Mouse (Mus musculus): Measurements from ENCODE around the gene Xpo6. TPM values are rescaled to one million over a fixed set of nuclear protein-coding genes. Genes with fewer than 3 reads are reported as not detected.
A peak's percentile ranks its signal among the peaks of the same experiment; 100 is the strongest.

Gene Xpo6
- polyA plus RNA-seq, 1 experiment from 2014 or later = 51.9 TPM

DNA sequence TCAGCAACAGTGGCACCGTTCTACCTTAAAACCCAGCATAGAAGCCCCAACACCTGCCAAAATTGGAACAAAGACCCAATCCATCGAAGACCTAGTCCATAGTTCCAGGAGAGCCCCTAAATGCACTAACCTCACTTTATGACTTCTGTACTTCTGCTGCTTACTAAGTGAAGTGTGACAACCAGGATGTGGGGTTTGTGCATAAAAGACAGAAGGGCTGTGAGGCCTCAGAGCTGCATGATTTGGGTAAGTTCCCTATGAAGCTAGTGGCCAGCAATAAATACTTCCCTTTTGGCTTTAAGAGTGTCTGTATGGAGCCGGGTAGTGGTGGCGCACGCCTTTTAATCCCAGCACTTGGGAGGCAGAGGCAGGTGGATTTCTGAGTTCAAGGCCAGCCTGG lies 10.6 kb upstream of the Xpo6 start:
- H3K4me1 ChIP-seq (replicated peaks; ENCODE audit: control insufficient read depth, insufficient read depth, low read length) = no peaks in the 10 kb centered on the region
- no peak overlapping the region for H3K27ac ChIP-seq (ENCODE audit: low read length)
- no peaks in the 10 kb centered on the region for H3K36me3 ChIP-seq (ENCODE audit: control insufficient read depth, insufficient read depth)
- H3K9ac ChIP-seq (replicated peaks; ENCODE audit: low read depth, low read length) = no peak overlapping the region
- H3K4me2 ChIP-seq (ENCODE audit: low read length) = no peak overlapping the region
- 88% methylated on average over 5 of the region's 5 CpGs for WGBS
- no peak overlapping the region for H3K4me3 ChIP-seq (replicated peaks; ENCODE audit: low read length)
- H3K9me3 ChIP-seq (ENCODE audit: control insufficient read depth, low read length) = no peaks in the 10 kb centered on the region
- no peak for ATAC-seq
- no peaks in the 10 kb centered on the region for H3K27me3 ChIP-seq (replicated peaks; ENCODE audit: control insufficient read depth, insufficient read depth, low read length)

DNA sequence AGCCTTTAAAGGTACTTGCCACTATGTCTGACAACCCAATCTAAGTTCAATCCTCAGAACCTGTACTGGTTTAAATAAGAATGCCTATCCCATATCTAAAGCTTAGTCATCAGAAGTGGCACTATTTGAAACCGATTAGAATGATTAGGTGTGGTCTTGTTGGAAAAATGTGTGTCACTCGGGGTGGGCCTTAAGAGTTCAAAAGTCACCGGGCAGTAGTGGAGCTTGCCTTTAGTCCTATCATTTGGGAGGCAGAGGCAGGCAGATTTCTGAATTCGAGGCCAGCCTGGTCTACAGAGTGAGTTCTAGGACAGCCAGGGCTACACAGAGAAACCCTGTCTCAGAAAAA lies 670 bp upstream of the Xpo6 start:
- H3K4me1 ChIP-seq (replicated peaks; ENCODE audit: control insufficient read depth, insufficient read depth, low read length) = peaks cover 21% of the 10 kb centered on the region
- peak overlapping the region; percentile 82 for H3K4me2 ChIP-seq (ENCODE audit: low read length)
- H3K36me3 ChIP-seq (ENCODE audit: control insufficient read depth, insufficient read depth) = no peaks in the 10 kb centered on the region
- H3K27me3 ChIP-seq (replicated peaks; ENCODE audit: control insufficient read depth, insufficient read depth, low read length) = no peaks in the 10 kb centered on the region
- no peak for ATAC-seq
- no peaks in the 10 kb centered on the region for H3K9me3 ChIP-seq (ENCODE audit: control insufficient read depth, low read length)
- H3K9ac ChIP-seq (replicated peaks; ENCODE audit: low read depth, low read length) = no peak overlapping the region
- peak overlapping the region; percentile 94 for H3K4me3 ChIP-seq (replicated peaks; ENCODE audit: low read length)
- 99% methylated on average over 4 of the region's 4 CpGs for WGBS
- H3K27ac ChIP-seq (ENCODE audit: low read length) = no peak overlapping the region; the same call in 1 of the 2 replicates

DNA sequence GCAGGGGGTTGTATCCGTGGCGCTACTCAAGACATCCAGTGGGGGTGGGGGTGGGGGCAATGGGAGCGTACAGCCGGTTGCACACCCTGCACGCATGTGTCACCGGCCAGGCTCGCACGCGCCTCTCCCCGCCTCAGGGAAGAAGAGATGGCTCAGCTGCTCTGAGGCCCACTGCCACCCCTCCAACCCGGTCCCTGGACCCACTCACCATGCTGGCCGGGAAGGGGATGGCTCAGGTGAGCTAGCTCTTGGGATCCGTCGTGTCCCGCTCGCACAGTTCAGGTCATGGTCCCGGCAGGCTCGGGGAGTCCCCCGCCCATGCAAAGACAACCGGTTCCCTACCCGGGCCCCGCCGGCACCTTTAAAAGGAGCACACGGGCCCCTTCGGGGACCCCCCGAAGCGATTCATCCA lies 604 bp downstream of the Xpo6 start:
- under 1% methylated on average over 27 of the region's 27 CpGs for WGBS
- H3K27ac ChIP-seq (ENCODE audit: low read length) = peak overlapping the region; percentile 87
- ATAC-seq = peak; percentile 60
- H3K4me1 ChIP-seq (replicated peaks; ENCODE audit: control insufficient read depth, insufficient read depth, low read length) = peaks cover 21% of the 10 kb centered on the region
- no peaks in the 10 kb centered on the region for H3K9me3 ChIP-seq (ENCODE audit: control insufficient read depth, low read length)
- H3K36me3 ChIP-seq (ENCODE audit: control insufficient read depth, insufficient read depth) = no peaks in the 10 kb centered on the region
- H3K27me3 ChIP-seq (replicated peaks; ENCODE audit: control insufficient read depth, insufficient read depth, low read length) = no peaks in the 10 kb centered on the region
- peak overlapping the region; percentile 98 for H3K9ac ChIP-seq (replicated peaks; ENCODE audit: low read depth, low read length)
- peak overlapping the region; percentile 94 for H3K4me3 ChIP-seq (replicated peaks; ENCODE audit: low read length)
- peak overlapping the region; percentile 82 for H3K4me2 ChIP-seq (ENCODE audit: low read length)

DNA sequence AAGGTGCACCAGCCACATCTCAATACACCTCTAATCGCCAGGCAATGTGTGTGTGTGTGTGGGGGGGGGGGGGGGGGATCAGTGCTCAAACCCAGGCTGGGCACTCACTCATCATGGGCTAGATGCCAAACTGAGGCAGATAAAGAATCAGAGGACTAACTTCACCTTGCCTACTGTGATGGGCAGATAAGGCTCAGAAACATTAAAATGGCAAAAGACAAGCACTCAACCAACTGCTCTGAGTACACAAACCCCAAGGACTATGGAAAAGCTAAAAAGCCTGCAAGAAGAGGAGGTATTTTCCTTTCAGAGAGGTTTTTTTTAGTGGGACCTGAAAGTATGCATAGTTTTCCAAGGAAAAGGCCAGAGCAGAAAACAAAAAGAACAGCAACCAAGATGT lies 1.4 kb downstream of the Xpo6 start:
- H3K9me3 ChIP-seq (ENCODE audit: control insufficient read depth, low read length) = no peaks in the 10 kb centered on the region
- no peaks in the 10 kb centered on the region for H3K36me3 ChIP-seq (ENCODE audit: control insufficient read depth, insufficient read depth)
- no peaks in the 10 kb centered on the region for H3K27me3 ChIP-seq (replicated peaks; ENCODE audit: control insufficient read depth, insufficient read depth, low read length)
- H3K27ac ChIP-seq (ENCODE audit: low read length) = no peak overlapping the region
- peak overlapping the region; percentile 98; the same call in 1 of the 2 replicates for H3K9ac ChIP-seq (replicated peaks; ENCODE audit: low read depth, low read length)
- peaks cover 21% of the 10 kb centered on the region for H3K4me1 ChIP-seq (replicated peaks; ENCODE audit: control insufficient read depth, insufficient read depth, low read length)
- WGBS = 22% methylated on average over 1 of the region's 1 CpGs
- peak overlapping the region; percentile 94 for H3K4me3 ChIP-seq (replicated peaks; ENCODE audit: low read length)
- H3K4me2 ChIP-seq (ENCODE audit: low read length) = peak overlapping the region; percentile 82
- ATAC-seq = no peak

DNA sequence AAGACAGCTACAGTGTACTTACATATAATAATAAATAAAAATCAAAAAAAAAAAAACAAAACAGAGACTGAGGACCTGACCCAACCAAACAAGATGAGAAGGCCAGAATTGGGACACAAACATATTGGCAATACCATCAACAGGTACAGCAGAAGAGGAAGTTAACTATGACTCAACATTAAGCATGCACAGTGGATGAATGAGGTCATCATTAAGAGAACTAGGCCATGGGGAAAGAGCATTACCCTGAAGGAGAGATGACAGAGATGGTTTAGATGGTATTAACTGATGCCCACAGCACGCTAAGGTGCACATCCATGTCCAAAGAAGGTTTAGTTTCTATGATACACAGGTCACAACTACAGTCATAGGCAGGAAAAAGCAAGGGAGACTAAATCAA lies 6.1 kb downstream of the Xpo6 start:
- H3K27me3 ChIP-seq (replicated peaks; ENCODE audit: control insufficient read depth, insufficient read depth, low read length) = no peaks in the 10 kb centered on the region
- no peak overlapping the region for H3K4me2 ChIP-seq (ENCODE audit: low read length)
- H3K36me3 ChIP-seq (ENCODE audit: control insufficient read depth, insufficient read depth) = no peaks in the 10 kb centered on the region
- no peak overlapping the region for H3K27ac ChIP-seq (ENCODE audit: low read length)
- 95% methylated on average over 1 of the region's 1 CpGs for WGBS
- H3K4me1 ChIP-seq (replicated peaks; ENCODE audit: control insufficient read depth, insufficient read depth, low read length) = peaks cover 17% of the 10 kb centered on the region
- ATAC-seq = no peak
- H3K9me3 ChIP-seq (ENCODE audit: control insufficient read depth, low read length) = no peaks in the 10 kb centered on the region
- no peak overlapping the region for H3K4me3 ChIP-seq (replicated peaks; ENCODE audit: low read length)
- no peak overlapping the region for H3K9ac ChIP-seq (replicated peaks; ENCODE audit: low read depth, low read length)

DNA sequence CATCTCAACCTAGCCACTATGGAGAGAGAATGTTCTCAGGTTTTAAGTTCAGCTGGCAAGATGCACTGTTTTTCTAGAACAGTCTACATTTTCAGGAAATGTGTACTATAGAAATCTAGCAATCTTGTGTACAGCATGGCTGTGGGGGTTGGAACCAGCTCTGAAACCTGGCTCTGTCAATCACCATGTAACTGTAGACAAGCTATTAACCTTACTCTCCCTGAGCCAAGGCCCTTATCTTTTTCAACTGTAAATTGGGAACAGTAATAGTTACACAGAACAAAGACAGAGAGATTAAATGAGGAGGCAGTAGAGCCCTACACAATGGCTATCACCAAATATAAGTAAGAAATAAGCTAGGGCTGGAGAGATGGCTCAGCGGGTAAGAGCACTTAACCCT lies 8.8 kb downstream of the Xpo6 start:
- 86% methylated on average over 1 of the region's 1 CpGs for WGBS

DNA sequence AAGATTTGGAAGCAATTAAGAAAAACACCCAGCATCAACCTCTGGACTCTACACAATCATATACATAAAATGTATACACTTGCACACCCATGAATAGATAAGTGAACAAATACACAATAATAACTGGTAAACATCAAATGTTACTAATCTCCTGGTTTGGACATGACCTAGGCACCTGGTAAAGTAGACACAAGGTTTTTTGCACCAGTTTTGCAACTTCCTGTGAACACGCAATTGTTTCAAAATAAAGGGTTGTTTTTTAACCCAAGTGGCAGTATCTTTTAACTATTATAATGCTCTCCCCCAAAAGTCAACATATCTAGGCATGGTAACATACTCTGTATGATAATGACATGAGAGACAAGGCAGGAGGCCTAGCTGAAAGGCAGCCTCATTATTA lies 10.8 kb downstream of the Xpo6 start:
- H3K4me1 ChIP-seq (replicated peaks; ENCODE audit: control insufficient read depth, insufficient read depth, low read length) = peaks cover 7% of the 10 kb centered on the region
- H3K27me3 ChIP-seq (replicated peaks; ENCODE audit: control insufficient read depth, insufficient read depth, low read length) = no peaks in the 10 kb centered on the region
- no peaks in the 10 kb centered on the region for H3K9me3 ChIP-seq (ENCODE audit: control insufficient read depth, low read length)
- H3K36me3 ChIP-seq (ENCODE audit: control insufficient read depth, insufficient read depth) = no peaks in the 10 kb centered on the region
- 89% methylated on average over 1 of the region's 1 CpGs for WGBS
- no peak overlapping the region for H3K27ac ChIP-seq (ENCODE audit: low read length)
- H3K9ac ChIP-seq (replicated peaks; ENCODE audit: low read depth, low read length) = no peak overlapping the region
- no peak overlapping the region for H3K4me3 ChIP-seq (replicated peaks; ENCODE audit: low read length)
- H3K4me2 ChIP-seq (ENCODE audit: low read length) = no peak overlapping the region
- ATAC-seq = no peak

More for the DNA sequence above, 8.8 kb downstream of the Xpo6 start:
- Histone ChIP-seq H3K4me2 (ENCODE audit: low read length) (no peak overlapping the region), H3K36me3 (ENCODE audit: control insufficient read depth, insufficient read depth) (no peaks in the 10 kb centered on the region), H3K9ac (replicated peaks; ENCODE audit: low read depth, low read length) (no peak overlapping the region), H3K9me3 (ENCODE audit: control insufficient read depth, low read length) (no peaks in the 10 kb centered on the region), H3K27me3 (replicated peaks; ENCODE audit: control insufficient read depth, insufficient read depth, low read length) (no peaks in the 10 kb centered on the region), H3K4me3 (replicated peaks; ENCODE audit: low read length) (no peak overlapping the region), H3K4me1 (replicated peaks; ENCODE audit: control insufficient read depth, insufficient read depth, low read length) (no peaks in the 10 kb centered on the region), H3K27ac (ENCODE audit: low read length) (no peak overlapping the region)
- no peak for ATAC-seq

DNA sequence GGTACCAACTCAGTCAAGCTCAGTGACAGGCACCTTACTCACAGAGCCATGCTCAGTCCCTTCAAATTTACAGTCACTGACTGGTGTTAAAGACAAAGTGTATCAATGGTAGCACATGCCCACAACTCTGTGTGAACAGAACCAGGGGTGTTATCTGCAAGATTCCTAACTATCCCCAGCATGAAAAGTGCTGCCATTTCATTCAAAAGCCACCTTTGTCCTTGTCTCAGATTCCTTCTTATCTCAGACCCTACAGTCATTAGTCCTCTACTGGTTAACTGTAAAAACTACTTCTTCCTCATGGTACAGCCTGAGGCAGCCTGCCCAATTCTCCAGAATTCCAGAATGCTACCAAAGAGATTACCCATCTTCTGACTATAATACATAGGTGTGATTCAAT lies 14.3 kb downstream of the Xpo6 start:
- H3K36me3 ChIP-seq (ENCODE audit: control insufficient read depth, insufficient read depth) = no peaks in the 10 kb centered on the region
- peaks cover 14% of the 10 kb centered on the region for H3K4me1 ChIP-seq (replicated peaks; ENCODE audit: control insufficient read depth, insufficient read depth, low read length)
- H3K27ac ChIP-seq (ENCODE audit: low read length) = no peak overlapping the region
- H3K9me3 ChIP-seq (ENCODE audit: control insufficient read depth, low read length) = no peaks in the 10 kb centered on the region
- no peak overlapping the region for H3K4me3 ChIP-seq (replicated peaks; ENCODE audit: low read length)
- no peak overlapping the region for H3K9ac ChIP-seq (replicated peaks; ENCODE audit: low read depth, low read length)
- no peaks in the 10 kb centered on the region for H3K27me3 ChIP-seq (replicated peaks; ENCODE audit: control insufficient read depth, insufficient read depth, low read length)
- H3K4me2 ChIP-seq (ENCODE audit: low read length) = no peak overlapping the region
- ATAC-seq = no peak

DNA sequence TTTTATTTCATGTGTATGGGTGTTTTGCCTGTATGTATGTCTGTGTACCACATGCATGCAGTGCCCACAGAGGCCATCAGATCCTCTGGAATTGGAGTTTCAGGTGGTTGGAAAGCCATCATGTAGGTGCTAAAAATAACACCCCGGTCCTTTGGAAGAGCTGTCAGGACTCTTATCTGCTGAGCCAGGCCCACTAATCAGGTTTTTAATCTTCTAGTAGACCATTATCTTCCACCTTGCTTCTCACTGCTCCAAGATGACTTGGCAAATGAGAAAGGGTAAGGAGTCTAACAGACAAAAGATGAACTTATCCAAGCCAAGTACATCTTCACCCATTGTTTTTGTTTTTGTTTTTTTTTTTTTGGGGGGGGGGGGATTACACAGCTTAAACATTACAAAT lies 16.7 kb downstream of the Xpo6 start:
- H3K4me2 ChIP-seq (ENCODE audit: low read length) = no peak overlapping the region
- no peak overlapping the region for H3K4me3 ChIP-seq (replicated peaks; ENCODE audit: low read length)
- H3K27ac ChIP-seq (ENCODE audit: low read length) = no peak overlapping the region
- no peaks in the 10 kb centered on the region for H3K27me3 ChIP-seq (replicated peaks; ENCODE audit: control insufficient read depth, insufficient read depth, low read length)
- H3K4me1 ChIP-seq (replicated peaks; ENCODE audit: control insufficient read depth, insufficient read depth, low read length) = peaks cover 14% of the 10 kb centered on the region
- H3K9me3 ChIP-seq (ENCODE audit: control insufficient read depth, low read length) = no peaks in the 10 kb centered on the region
- no peak overlapping the region for H3K9ac ChIP-seq (replicated peaks; ENCODE audit: low read depth, low read length)
- H3K36me3 ChIP-seq (ENCODE audit: control insufficient read depth, insufficient read depth) = no peaks in the 10 kb centered on the region
- 100% methylated on average over 1 of the region's 1 CpGs for WGBS
- no peak for ATAC-seq

DNA sequence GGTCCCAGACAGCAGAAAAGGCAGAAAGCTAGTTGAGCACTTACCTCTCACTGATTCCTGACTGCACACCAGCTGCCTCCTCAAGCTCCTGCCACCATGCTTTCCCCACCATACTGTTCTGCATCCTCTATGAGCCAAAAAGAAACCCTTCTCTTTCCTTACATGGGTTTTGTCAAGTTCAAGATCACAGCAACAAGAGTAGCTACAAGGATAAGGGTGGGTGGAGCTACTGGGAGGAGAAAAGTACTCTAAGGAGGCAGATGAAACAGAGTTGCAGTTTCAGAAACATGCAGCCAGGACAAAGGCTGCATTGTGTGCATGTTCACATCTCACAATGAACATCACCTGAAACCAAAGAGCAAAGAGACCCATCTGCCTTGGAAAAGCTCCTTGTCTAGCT lies 18.8 kb downstream of the Xpo6 start:
- Histone ChIP-seq H3K27me3 (replicated peaks; ENCODE audit: control insufficient read depth, insufficient read depth, low read length) (no peaks in the 10 kb centered on the region), H3K4me3 (replicated peaks; ENCODE audit: low read length) (no peak overlapping the region), H3K27ac (ENCODE audit: low read length) (no peak overlapping the region), H3K9ac (replicated peaks; ENCODE audit: low read depth, low read length) (no peak overlapping the region), H3K4me1 (replicated peaks; ENCODE audit: control insufficient read depth, insufficient read depth, low read length) (peaks cover 14% of the 10 kb centered on the region), H3K9me3 (ENCODE audit: control insufficient read depth, low read length) (no peaks in the 10 kb centered on the region), H3K36me3 (ENCODE audit: control insufficient read depth, insufficient read depth) (no peaks in the 10 kb centered on the region), H3K4me2 (ENCODE audit: low read length) (no peak overlapping the region)
- ATAC-seq = no peak
